Mouse (Mus musculus) liver, embryonic 16.5 days (tissue): ENCODE data around the gene Dus3l. TPM values are rescaled to one million over a fixed set of nuclear protein-coding genes. Genes with fewer than 3 reads are reported as not detected.

Source experiments
- ATAC-seq: fragments of 200-750 bp; cut with Nextera tagmentation; 2 replicates; pipeline ENCODE4 v1.8.0; 2017; ENCODE audit warnings: low read depth, mild to moderate bottlenecking, moderate number of reproducible peaks, moderate library complexity
- H3K27ac ChIP-seq: fragments of 300-500 bp; sonication (generic); 2 replicates; pipeline ENCODE4 v1.5.1; 2014; ENCODE audit warnings: mild to moderate bottlenecking, low read length
- H3K27me3 ChIP-seq: fragments of 300-500 bp; sonication (generic); 2 replicates; pipeline ENCODE4 v1.6.1; 2014; ENCODE audit warnings: low read depth, low read length, mixed read lengths; ENCODE audit not compliant: control insufficient read depth, insufficient read depth
- H3K36me3 ChIP-seq: fragments of 300-500 bp; sonication (generic); 2 replicates; pipeline ENCODE4 v1.6.1; 2014; ENCODE audit warnings: mild to moderate bottlenecking; ENCODE audit not compliant: control insufficient read depth, insufficient read depth
- H3K4me1 ChIP-seq: fragments of 300-500 bp; sonication (generic); 2 replicates; pipeline ENCODE4 v1.6.1; 2014; ENCODE audit warnings: low read depth, low read length, mixed read lengths; ENCODE audit not compliant: control insufficient read depth
- H3K4me2 ChIP-seq: fragments of 300-500 bp; sonication (generic); 2 replicates; pipeline ENCODE4 v1.6.1; 2014; ENCODE audit warnings: low read depth, low read length, mixed read lengths
- H3K4me3 ChIP-seq: fragments of 300-500 bp; sonication (generic); 2 replicates; pipeline ENCODE4 v1.5.1; 2014; ENCODE audit warnings: low read depth, mild to moderate bottlenecking, low read length
- H3K9ac ChIP-seq: fragments of 300-500 bp; sonication (generic); 2 replicates; pipeline ENCODE4 v1.6.1; 2014; ENCODE audit warnings: low read depth, low read length
- H3K9me3 ChIP-seq: fragments of 300-500 bp; sonication (generic); replicated peaks from 2 replicates; pipeline ENCODE4 v1.6.1; 2016; ENCODE audit warnings: low read length; ENCODE audit not compliant: control insufficient read depth
- WGBS: fragments of 180-500 bp; shearing (Covaris S2); extraction: QIAGEN DNeasy Blood & Tissue Kit; methylation state at CpG from one replicate; pipeline ENCODE4 v1.1.7; 2014; ENCODE audit not compliant: insufficient replicate concordance; 5-methylcytosine and 5-hydroxymethylcytosine counted together
- polyA plus RNA-seq: library from polyadenylated mRNA; unstranded; fragments of >200 nt; fragmentation: Nextera tagmentation; extraction: Ambion mirVana; gene quantifications from 2 replicates; pipeline ENCODE4 v1.2.1, GENCODE M21; 2015

The Dus3l gene
- polyA plus RNA-seq, 1 experiment from 2014 or later: 12.2 TPM

GRCm38 (mm10) chr17:56744173-56744572 is 20.4 kb upstream of the Dus3l start:
- no peak overlapping the region for H3K27ac ChIP-seq
- no peaks in the 10 kb centered on the region; the same call in none of the 2 replicates for H3K27me3 ChIP-seq
- 40% methylated on average over 5 of the region's 5 CpGs for WGBS
- no peaks in the 10 kb centered on the region for H3K9me3 ChIP-seq
- no peak overlapping the region for H3K4me3 ChIP-seq
- H3K9ac ChIP-seq: no peak overlapping the region
- no peak overlapping the region for H3K4me2 ChIP-seq
- no peak for ATAC-seq
- H3K36me3 ChIP-seq: no peaks in the 10 kb centered on the region
- H3K4me1 ChIP-seq: no peaks in the 10 kb centered on the region

DNA sequence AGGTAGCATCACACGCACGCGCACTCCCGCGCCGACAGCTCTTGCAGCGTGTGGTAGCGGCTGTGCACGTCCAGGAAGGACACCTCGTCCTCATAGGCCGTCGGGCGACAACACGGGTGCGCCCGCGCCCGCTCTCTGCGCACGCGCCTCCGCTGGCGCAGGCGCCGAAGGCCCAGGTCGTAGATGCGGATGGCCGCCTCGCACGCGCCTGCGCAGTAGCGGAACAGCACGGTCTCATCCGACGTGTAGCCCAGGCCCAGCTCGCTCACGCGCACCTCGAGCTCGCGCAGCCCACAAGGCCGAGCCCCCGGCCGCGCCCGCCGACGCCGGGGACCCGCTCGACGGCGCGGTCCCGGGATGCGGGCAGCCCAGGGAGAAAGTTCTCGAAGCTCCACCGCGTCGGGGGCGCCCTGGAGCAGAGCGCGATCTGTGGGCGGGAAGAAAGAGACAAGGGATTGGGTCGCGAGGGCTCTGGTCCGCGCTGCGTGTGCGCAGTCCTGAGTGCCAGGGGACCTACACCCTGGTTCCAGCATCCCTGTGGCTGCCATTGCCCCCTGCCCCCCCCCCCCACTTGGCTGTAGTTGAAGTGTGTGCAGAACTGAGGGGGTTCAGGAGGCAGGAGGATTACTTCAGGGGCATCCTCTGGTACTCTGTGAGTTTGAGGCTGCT is 13.0 kb upstream of the Dus3l start:
- H3K9me3 ChIP-seq: no peaks in the 10 kb centered on the region
- peaks cover 7% of the 10 kb centered on the region for H3K4me1 ChIP-seq
- no peaks in the 10 kb centered on the region for H3K36me3 ChIP-seq
- peak overlapping the region; percentile 53 for H3K4me2 ChIP-seq
- peaks cover 67% of the 10 kb centered on the region for H3K27me3 ChIP-seq
- no peak overlapping the region for H3K9ac ChIP-seq
- WGBS: 23% methylated on average over 67 of the region's 71 CpGs
- H3K4me3 ChIP-seq: peak overlapping the region; percentile 41
- ATAC-seq: peak; percentile 68
- H3K27ac ChIP-seq: no peak overlapping the region

DNA sequence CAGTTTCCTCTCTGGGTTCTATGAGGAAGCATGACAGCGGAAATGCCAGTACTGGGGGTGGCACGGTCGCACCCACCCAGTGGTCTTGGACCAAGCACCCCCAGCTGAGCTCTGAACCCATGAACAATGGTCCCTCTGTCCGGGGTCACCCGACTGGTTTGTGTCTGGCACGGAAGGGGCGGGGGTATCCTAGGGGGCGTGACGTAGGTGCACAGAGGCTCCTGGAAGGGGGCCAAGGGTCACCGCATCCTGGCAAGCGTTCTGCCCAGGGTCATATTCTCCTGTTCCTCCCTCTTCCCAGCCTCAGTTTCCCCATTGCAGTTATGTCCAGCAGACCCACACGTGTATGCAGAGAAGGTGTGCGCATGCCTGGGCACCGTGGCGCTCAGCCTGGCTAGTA is 11.1 kb upstream of the Dus3l start:
- Histone ChIP-seq H3K27ac (no peak overlapping the region), H3K4me1 (peaks cover 25% of the 10 kb centered on the region), H3K27me3 (peaks cover 75% of the 10 kb centered on the region), H3K9me3 (no peaks in the 10 kb centered on the region; the same call in 1 of the 2 replicates), H3K36me3 (no peaks in the 10 kb centered on the region), H3K9ac (no peak overlapping the region), H3K4me2 (no peak overlapping the region), H3K4me3 (no peak overlapping the region)
- WGBS: 40% methylated on average over 15 of the region's 15 CpGs
- ATAC-seq: no peak

GRCm38 (mm10) chr17:56754271-56755185 is 10.0 kb upstream of the Dus3l start:
- Histone ChIP-seq H3K9ac (no peak overlapping the region), H3K27ac (no peak overlapping the region), H3K36me3 (no peaks in the 10 kb centered on the region), H3K9me3 (no peaks in the 10 kb centered on the region; the same call in 1 of the 2 replicates), H3K4me2 (peak overlapping the region; percentile 17; the same call in 1 of the 2 replicates), H3K4me3 (peak overlapping the region; percentile 6; the same call in 1 of the 2 replicates), H3K27me3 (peaks cover 77% of the 10 kb centered on the region), H3K4me1 (peaks cover 27% of the 10 kb centered on the region)
- no peak for ATAC-seq
- WGBS: 10% methylated on average over 36 of the region's 36 CpGs

- WGBS: 1% methylated on average over 51 of the region's 51 CpGs
- Histone ChIP-seq H3K4me3 (peak overlapping the region; percentile 58), H3K36me3 (no peaks in the 10 kb centered on the region), H3K4me2 (peak overlapping the region; percentile 95), H3K27ac (no peak overlapping the region), H3K9me3 (no peaks in the 10 kb centered on the region; the same call in 1 of the 2 replicates), H3K4me1 (peaks cover 33% of the 10 kb centered on the region), H3K27me3 (peaks cover 56% of the 10 kb centered on the region), H3K9ac (peak overlapping the region; percentile 60)
- ATAC-seq: no peak
Observed at GRCm38 (mm10) chr17:56756703-56757399, 7.7 kb upstream of the Dus3l start.

DNA sequence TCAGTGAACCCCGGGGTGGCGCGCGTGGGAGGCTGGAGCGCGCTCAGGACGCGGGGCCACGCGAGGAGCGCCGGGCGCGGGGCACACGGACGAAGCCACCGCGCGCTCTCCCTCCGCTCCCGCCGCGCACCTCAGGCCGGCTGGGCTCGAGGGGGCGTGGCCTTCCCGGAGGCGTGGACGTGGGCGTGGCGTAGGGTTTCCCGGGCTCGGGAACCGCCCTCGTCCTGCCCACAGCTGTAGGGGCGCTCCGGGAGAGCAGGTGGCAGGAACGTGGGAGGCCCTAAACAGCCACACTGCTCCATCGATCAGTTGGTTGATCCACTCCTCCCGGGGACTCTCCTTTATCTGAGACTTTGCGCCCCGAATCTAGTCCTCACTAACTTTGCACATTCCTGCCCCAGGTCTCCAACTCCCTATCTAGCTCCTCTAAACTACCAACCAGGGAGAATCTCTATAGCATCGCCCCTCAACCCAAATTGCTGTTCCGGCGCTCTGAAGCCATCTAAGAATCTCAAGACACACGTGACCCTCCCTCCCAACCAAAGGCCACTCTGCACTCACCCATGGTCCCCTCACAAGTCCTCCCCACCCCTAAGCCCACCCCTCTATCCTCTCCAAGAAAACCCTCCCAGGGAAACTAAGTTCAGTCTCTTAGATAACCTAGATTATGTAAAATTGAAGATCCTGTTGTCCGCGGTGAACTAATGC is 7.0 kb upstream of the Dus3l start, which contains the start of gene Nrtn:
Gene Nrtn, minus strand, starts transcription at position 115 of the 708 bp plus-strand sequence.
- H3K27me3 ChIP-seq: peaks cover 49% of the 10 kb centered on the region
- H3K4me3 ChIP-seq: peak within 1 kb of the TSS; percentile 58
- H3K4me1 ChIP-seq: peaks cover 39% of the 10 kb centered on the region
- peak within 1 kb of the TSS; percentile 60 for H3K9ac ChIP-seq
- peak; percentile 63 for ATAC-seq
- WGBS: under 1% methylated on average over 48 of the region's 48 CpGs
- H3K36me3 ChIP-seq: no peaks in the 10 kb centered on the region
- peak within 1 kb of the TSS; percentile 50 for H3K27ac ChIP-seq
- peak within 1 kb of the TSS; percentile 95 for H3K4me2 ChIP-seq
- no peaks in the 10 kb centered on the region; the same call in 1 of the 2 replicates for H3K9me3 ChIP-seq

GRCm38 (mm10) chr17:56758132-56758531 is 6.4 kb upstream of the Dus3l start:
- peak overlapping the region; percentile 95 for H3K4me2 ChIP-seq
- no peaks in the 10 kb centered on the region; the same call in 1 of the 2 replicates for H3K9me3 ChIP-seq
- WGBS: 5% methylated on average over 12 of the region's 12 CpGs
- peaks cover 45% of the 10 kb centered on the region for H3K4me1 ChIP-seq
- no peak overlapping the region; the same call in 1 of the 2 replicates for H3K4me3 ChIP-seq
- no peak overlapping the region for H3K9ac ChIP-seq
- peak overlapping the region; percentile 50; the same call in 1 of the 2 replicates for H3K27ac ChIP-seq
- no peaks in the 10 kb centered on the region for H3K36me3 ChIP-seq
- H3K27me3 ChIP-seq: peaks cover 44% of the 10 kb centered on the region
- peak; percentile 12; the same call in 1 of the 2 replicates for ATAC-seq

- Histone ChIP-seq H3K9me3 (no peaks in the 10 kb centered on the region; the same call in 1 of the 2 replicates), H3K4me2 (no peak overlapping the region), H3K27me3 (peaks cover 32% of the 10 kb centered on the region), H3K4me3 (no peak overlapping the region), H3K9ac (no peak overlapping the region), H3K4me1 (peaks cover 56% of the 10 kb centered on the region), H3K36me3 (no peaks in the 10 kb centered on the region), H3K27ac (no peak overlapping the region)
- 65% methylated on average over 7 of the region's 7 CpGs for WGBS
- ATAC-seq: no peak
Observed at GRCm38 (mm10) chr17:56759261-56759660, 5.3 kb upstream of the Dus3l start.
